Mouse (Mus musculus): ENCODE data around the gene Trip11. TPM values are rescaled to one million over a fixed set of nuclear protein-coding genes. Genes with fewer than 3 reads are reported as not detected.
"Not testable (repeated sequence)": the region's sequence is repeated elsewhere in the genome, so short reads cannot be mapped to it uniquely, and the experiment has no call there.

Trip11 gene
- polyA plus RNA-seq (2016; fragmentation: Nextera tagmentation; extraction: Ambion mirVana): 22.9 and 23.4 TPM in 2 replicates

DNA sequence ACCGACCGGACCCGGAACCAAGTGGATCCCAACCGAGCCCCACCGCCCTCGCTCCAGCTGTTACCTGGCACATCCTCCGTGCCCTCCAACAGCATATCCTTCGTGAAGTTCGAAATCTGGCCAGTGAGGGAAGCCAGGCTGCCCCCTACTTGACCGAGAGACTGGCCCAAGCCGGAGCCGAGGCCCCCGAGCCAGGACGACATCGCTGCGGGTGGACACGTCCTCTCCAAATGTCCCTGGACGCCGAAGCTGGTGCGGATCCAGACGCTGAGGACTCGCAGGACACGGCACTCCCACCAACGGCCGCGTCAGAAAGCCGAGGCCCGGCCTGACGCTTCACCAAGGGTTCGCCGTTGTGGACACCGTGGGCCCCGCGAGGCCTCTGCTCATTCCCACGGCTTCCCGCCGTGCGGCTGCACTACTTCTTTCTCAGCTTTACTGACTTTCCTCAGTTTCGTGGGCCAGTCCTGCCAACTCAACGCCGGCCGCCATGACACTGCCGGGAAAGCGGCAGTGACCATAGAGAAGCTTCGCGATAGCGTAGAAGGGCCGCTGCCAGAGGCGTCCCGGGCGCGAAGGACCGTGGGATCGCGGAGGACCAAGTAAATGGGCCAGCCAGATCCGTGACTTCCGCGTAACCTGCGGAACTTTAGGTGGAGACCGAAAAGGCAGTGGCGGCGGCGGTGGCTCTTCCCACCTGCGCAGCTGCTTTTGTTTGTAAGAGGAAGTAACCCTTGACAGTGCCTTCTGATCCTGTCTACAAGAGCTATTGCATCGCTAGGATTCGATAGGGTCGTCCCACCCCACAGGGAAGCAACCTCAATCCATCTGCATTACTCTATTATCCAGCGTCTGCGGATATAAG, at the start of gene Trip11:
TSS of gene Trip11 (minus strand) at position 642 of the 865 bp plus-strand sequence.
- peak within 1 kb of the TSS; percentile 87 for H3K9ac ChIP-seq
- peak within 1 kb of the TSS; percentile 87 for H3K4me2 ChIP-seq
- peak within 1 kb of the TSS; percentile 87 for H3K27ac ChIP-seq (ENCODE audit: poor library complexity, severe bottlenecking)
- no peaks in the 10 kb centered on the region for H3K27me3 ChIP-seq (replicated peaks)
- ATAC-seq (ENCODE audit: insufficient number of reproducible peaks, low FRiP score): peak; percentile 95
- H3K9me3 ChIP-seq (replicated peaks): no peaks in the 10 kb centered on the region
- H3K36me3 ChIP-seq: peaks cover 16% of the 10 kb centered on the region
- peaks cover 13% of the 10 kb centered on the region for H3K4me1 ChIP-seq (replicated peaks)
- peak within 1 kb of the TSS; percentile 79 for H3K4me3 ChIP-seq
- WGBS: under 1% methylated on average over 69 of the region's 69 CpGs

DNA sequence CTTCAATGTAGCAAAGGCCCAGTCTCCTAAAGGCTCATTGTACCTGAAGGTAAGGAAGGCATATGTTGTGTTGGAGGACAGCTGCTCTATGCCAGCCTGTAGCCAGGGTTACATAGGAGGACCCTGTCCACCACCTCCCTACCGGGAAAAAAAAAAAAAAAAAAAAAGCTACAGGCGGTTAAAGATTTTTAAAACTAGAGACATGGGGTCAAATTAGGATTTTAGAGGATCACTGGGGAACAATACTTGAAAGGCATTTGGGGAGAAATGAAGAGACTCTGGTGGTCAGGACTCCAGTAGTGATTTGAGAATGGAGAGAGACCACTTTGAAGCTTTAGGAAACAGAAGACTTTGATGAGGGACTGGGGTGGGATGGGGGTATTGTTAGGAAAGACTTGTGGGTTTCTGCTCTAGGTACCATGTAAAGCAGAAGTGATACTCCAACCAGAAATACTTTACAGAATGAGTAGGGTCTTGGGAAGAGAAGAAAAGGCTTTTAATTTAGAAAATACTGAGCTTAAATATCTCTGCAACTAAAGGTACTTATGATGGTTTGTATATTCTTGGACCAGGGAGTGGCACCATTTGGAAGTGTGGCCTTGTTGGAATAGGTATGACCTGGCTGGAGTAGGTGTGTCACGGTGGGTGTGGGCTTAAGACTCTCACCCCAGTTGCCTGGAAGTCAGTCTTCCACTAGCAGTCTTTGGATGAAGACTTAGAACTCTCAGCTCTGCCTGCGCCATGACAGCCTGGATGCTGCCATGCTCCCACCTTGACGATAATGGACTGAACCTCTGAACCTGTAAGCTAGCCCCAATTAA, 46.1 kb upstream of the Trip11 start:
- ATAC-seq (ENCODE audit: insufficient number of reproducible peaks, low FRiP score); H3K9me3 ChIP-seq (replicated peaks); H3K27ac ChIP-seq (ENCODE audit: poor library complexity, severe bottlenecking); H3K27me3 ChIP-seq (replicated peaks); H3K9ac ChIP-seq; H3K36me3 ChIP-seq: not testable (repeated sequence)
- Histone ChIP-seq H3K4me1 (replicated peaks) (peaks cover 12% of the 10 kb centered on the region), H3K4me2 (peak overlapping the region; percentile 45), H3K4me3 (0 out of 2 replicates have a peak overlapping the region, but pooled peaks have one; percentile 82)
- 89% methylated on average over 5 of the region's 5 CpGs for WGBS

DNA sequence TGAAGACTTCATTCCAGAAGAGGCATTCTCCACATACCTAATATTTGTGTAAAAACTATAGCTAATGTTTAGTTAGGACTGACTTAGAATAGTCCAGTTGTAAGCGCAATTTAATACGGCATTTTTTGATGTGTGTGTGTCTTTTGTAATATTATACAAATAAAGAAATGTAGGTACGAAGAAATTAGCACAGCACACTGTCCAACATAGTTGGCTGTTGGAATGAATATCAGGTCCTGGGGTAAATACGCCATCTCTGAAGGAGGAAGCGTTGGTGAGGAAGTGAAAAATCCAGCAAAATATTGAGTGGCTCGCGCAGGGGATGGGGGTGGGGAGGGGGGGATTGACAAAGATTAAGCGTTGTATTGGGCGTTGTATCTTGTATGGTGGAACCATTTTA, 45.5 kb upstream of the Trip11 start:
- Histone ChIP-seq H3K4me1 (replicated peaks) (peaks cover 12% of the 10 kb centered on the region), H3K4me3 (peak overlapping the region; percentile 82; the same call in 1 of the 2 replicates), H3K36me3 (no peaks in the 10 kb centered on the region), H3K4me2 (peak overlapping the region; percentile 45), H3K9ac (no peak overlapping the region), H3K27me3 (replicated peaks) (no peaks in the 10 kb centered on the region), H3K27ac (ENCODE audit: poor library complexity, severe bottlenecking) (no peak overlapping the region), H3K9me3 (replicated peaks) (no peaks in the 10 kb centered on the region)
- ATAC-seq (ENCODE audit: insufficient number of reproducible peaks, low FRiP score): no peak
- WGBS: 54% methylated on average over 9 of the region's 9 CpGs

DNA sequence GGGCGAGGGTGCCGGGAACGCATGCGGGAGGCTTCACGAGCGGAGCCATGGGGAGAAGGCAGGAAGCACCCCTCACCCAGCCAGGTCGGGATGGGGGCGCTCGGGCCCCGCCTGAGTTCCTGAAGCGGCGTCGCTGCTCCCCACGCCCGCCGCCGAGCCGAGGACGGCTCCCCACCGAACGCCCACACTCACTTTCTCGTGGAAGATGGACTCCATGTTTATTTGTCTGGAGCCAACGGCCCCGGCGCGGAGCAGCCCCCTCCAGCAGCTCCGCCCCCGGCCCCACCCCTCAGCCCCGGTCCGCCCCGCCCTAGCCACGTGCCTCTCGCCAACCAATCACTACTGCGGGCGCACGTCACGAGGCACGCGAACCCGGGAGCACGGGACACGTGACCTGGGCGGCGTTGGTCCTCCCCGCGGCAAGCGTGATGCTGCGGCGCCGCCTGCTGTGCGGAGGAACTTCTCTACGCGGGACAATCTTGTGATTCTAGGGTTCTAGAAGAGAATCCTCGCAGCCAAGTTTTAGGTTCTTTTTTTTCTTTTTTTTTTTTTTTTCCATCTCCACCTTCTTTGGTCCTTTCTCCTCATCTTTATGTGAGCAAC, 45.0 kb upstream of the Trip11 start, which contains the start of gene Atxn3:
TSS of gene Atxn3 (minus strand) at position 305 of the 603 bp plus-strand sequence.
- Histone ChIP-seq H3K36me3 (no peaks in the 10 kb centered on the region), H3K4me2 (peak within 1 kb of the TSS; percentile 72), H3K9me3 (replicated peaks) (no peaks in the 10 kb centered on the region), H3K4me3 (peak within 1 kb of the TSS; percentile 82), H3K27ac (ENCODE audit: poor library complexity, severe bottlenecking) (peak within 1 kb of the TSS; percentile 25; the same call in 1 of the 2 replicates), H3K4me1 (replicated peaks) (peaks cover 12% of the 10 kb centered on the region), H3K27me3 (replicated peaks) (no peaks in the 10 kb centered on the region), H3K9ac (peak within 1 kb of the TSS; percentile 85)
- WGBS: under 1% methylated on average over 53 of the region's 54 CpGs
- peak; percentile 100 for ATAC-seq (ENCODE audit: insufficient number of reproducible peaks, low FRiP score)

DNA sequence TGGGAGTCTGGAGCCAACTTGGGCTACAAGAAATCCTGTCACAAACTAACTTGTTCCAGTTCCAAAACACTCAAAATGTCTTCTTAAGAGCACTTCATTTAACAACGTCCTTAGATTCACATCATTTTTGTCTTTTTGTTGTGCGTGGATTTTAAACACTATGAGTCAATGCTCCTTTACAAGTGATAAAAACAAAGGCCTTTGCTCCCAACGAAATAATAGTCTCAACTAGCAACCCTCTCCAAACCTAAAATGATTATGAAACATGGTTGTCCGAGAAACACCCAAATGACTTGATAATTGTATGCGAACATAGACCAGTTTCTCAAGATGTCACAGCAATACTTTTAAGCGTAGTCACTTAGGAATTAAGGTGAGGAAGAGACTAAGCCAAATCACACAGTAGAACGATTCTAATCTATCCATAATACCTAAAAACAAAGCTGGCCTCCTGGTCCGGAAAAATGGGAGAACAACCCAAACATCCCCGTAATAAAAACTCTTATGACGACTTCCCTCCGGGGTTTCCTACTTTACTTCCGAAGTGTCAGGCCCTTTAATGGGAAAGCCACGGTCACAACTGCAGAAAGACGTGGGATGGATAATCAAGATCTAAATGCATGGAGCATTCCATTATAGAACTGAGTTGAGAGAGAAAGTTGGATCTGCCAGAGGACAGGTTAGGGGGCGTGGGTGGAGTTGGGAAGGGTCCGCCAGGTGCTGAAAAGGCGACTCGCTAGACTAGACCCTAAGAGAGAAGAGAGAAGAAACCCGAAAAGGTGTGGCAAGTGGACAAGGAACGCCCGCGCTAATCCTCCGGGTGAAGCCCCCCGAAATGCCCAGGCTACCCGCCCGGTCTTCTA, 44.2 kb upstream of the Trip11 start:
- Histone ChIP-seq H3K9me3 (replicated peaks) (no peaks in the 10 kb centered on the region), H3K9ac (peak overlapping the region; percentile 85), H3K36me3 (no peaks in the 10 kb centered on the region), H3K27ac (ENCODE audit: poor library complexity, severe bottlenecking) (peak overlapping the region; percentile 25; the same call in 1 of the 2 replicates), H3K4me3 (peak overlapping the region; percentile 82), H3K27me3 (replicated peaks) (no peaks in the 10 kb centered on the region), H3K4me2 (peak overlapping the region; percentile 72), H3K4me1 (replicated peaks) (peaks cover 12% of the 10 kb centered on the region)
- 13% methylated on average over 26 of the region's 26 CpGs for WGBS
- peak; percentile 26 for ATAC-seq (ENCODE audit: insufficient number of reproducible peaks, low FRiP score)

DNA sequence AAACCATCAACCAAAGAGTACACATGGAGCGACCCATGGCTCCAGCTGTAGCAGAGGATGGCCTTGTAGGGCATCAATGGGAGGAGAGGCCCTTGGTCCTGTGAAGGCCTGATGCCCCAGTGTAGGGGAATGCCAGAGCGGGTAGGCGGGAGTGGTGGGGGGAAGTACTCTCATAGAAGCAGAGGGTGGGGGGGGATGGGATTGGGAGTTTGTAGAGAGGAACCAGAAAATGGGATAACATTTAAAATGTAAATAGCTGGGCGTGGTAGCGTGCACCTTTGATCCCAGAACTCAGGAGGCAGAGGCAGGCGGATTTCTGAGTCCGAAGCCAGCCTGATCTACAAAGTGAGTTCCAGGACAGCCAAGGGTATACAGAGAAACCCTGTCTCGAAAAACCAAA, 42.8 kb upstream of the Trip11 start:
- 92% methylated on average over 8 of the region's 8 CpGs for WGBS
- not testable (repeated sequence) for H3K4me2 ChIP-seq; H3K9ac ChIP-seq; ATAC-seq (ENCODE audit: insufficient number of reproducible peaks, low FRiP score); H3K9me3 ChIP-seq (replicated peaks); H3K27me3 ChIP-seq (replicated peaks); H3K36me3 ChIP-seq; H3K27ac ChIP-seq (ENCODE audit: poor library complexity, severe bottlenecking); H3K4me3 ChIP-seq
- peaks cover 12% of the 10 kb centered on the region for H3K4me1 ChIP-seq (replicated peaks)

DNA sequence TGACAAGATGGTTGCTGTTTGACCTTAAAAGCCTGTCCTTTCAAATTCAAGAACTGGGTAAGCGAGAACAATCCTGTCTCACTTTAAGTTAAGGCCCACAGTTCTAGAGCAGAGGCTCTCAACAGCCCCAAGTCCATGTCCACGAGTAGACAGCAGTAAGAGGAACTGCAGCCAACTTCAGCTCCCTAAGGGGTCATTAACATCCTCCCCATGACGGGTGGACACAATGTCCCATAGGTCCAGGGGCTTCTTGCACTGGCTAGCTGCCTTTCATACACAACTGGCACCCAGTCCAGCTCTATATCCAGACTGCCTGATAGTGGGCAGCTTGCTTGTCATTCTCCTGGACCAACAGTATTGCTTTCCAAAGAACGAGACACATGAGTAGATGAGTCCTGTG, 35.7 kb upstream of the Trip11 start:
- 81% methylated on average over 4 of the region's 4 CpGs for WGBS
- Histone ChIP-seq H3K27me3 (replicated peaks) (no peaks in the 10 kb centered on the region), H3K9ac (no peak overlapping the region), H3K4me3 (no peak overlapping the region), H3K27ac (ENCODE audit: poor library complexity, severe bottlenecking) (no peak overlapping the region), H3K4me2 (no peak overlapping the region), H3K36me3 (peaks cover 36% of the 10 kb centered on the region), H3K4me1 (replicated peaks) (no peaks in the 10 kb centered on the region), H3K9me3 (replicated peaks) (no peaks in the 10 kb centered on the region)
- no peak for ATAC-seq (ENCODE audit: insufficient number of reproducible peaks, low FRiP score)

DNA sequence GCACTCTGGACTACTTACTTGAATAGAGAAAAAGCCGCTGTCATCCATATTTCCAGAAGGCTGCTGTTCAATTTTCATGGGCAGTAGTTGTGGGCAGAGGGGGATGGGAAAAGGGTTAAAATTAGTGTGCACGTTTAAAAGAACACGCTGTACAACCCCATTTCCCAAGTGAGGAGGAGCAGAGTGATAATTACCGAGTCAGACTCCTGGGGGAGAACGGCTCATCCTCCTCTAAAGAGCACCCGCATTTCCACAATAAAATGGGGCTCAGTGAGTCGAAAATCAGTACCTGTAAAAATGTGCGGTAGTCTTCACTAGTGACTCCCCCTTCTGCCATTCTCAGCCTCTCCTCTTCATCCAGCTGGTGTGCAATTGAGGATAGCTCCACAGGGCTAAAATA, 34.9 kb upstream of the Trip11 start:
- H3K27me3 ChIP-seq (replicated peaks): no peaks in the 10 kb centered on the region
- no peak overlapping the region for H3K9ac ChIP-seq
- no peak for ATAC-seq (ENCODE audit: insufficient number of reproducible peaks, low FRiP score)
- H3K4me2 ChIP-seq: no peak overlapping the region
- H3K36me3 ChIP-seq: peaks cover 37% of the 10 kb centered on the region
- no peak overlapping the region for H3K27ac ChIP-seq (ENCODE audit: poor library complexity, severe bottlenecking)
- no peaks in the 10 kb centered on the region for H3K4me1 ChIP-seq (replicated peaks)
- H3K9me3 ChIP-seq (replicated peaks): no peaks in the 10 kb centered on the region
- 85% methylated on average over 8 of the region's 8 CpGs for WGBS
- H3K4me3 ChIP-seq: no peak overlapping the region

DNA sequence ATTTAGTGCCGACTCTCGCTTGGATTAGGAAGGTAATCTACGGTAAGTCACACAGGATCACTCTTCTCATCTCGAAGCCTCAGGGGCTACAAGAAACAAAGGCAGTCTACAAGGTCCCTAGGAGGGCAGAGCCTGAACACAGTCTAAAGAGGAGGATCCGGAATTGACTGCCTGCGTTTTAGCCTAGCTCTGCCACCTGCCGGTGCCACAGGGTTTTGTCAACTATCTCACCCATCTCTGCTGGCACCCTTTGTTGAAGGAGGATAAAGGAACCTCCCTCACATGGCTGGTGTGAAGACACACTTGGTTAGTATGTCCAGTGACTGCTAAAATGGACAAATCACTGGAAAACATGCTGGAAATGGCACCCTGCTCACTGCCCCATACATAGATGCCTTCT, 24.5 kb upstream of the Trip11 start:
- 85% methylated on average over 7 of the region's 7 CpGs for WGBS

DNA sequence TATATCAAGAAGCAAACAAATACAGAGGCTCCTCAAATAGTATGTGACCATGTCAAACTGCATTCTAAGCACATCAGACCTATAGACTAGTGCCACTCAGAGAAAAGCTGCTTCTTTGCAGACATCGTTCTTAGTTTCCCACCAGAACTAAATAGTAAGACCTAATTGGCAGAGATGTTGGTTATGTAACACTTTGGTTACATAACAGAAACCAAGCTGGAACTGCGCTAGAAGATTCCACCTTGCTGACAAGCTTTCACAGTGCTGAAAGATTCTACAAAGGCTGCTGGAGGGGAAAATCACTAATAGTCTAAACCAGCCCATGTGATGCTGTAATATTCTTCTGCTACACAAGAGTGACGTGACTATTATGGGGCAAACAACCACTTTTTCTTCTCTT, 22.2 kb upstream of the Trip11 start:
- H3K9me3 ChIP-seq (replicated peaks): no peaks in the 10 kb centered on the region
- WGBS: 97% methylated on average over 3 of the region's 3 CpGs

More for the DNA sequence above, 24.5 kb upstream of the Trip11 start:
- Histone ChIP-seq H3K4me1 (replicated peaks) (no peaks in the 10 kb centered on the region), H3K27me3 (replicated peaks) (no peaks in the 10 kb centered on the region), H3K4me3 (no peak overlapping the region), H3K36me3 (peaks cover 65% of the 10 kb centered on the region), H3K9ac (no peak overlapping the region), H3K4me2 (no peak overlapping the region), H3K9me3 (replicated peaks) (peaks cover 3% of the 10 kb centered on the region; the same call in 1 of the 2 replicates), H3K27ac (ENCODE audit: poor library complexity, severe bottlenecking) (no peak overlapping the region)
- no peak for ATAC-seq (ENCODE audit: insufficient number of reproducible peaks, low FRiP score)

More for the DNA sequence above, 22.2 kb upstream of the Trip11 start:
- no peak for ATAC-seq (ENCODE audit: insufficient number of reproducible peaks, low FRiP score)
- Histone ChIP-seq H3K9ac (no peak overlapping the region), H3K27ac (ENCODE audit: poor library complexity, severe bottlenecking) (no peak overlapping the region), H3K4me2 (no peak overlapping the region), H3K27me3 (replicated peaks) (no peaks in the 10 kb centered on the region), H3K4me1 (replicated peaks) (no peaks in the 10 kb centered on the region), H3K4me3 (no peak overlapping the region), H3K36me3 (peaks cover 68% of the 10 kb centered on the region)

Measured in heart, embryonic 12.5 days (tissue).